Mouse (Mus musculus) G1E-ER4 (cell line): ENCODE measurements around the gene Atp10a. TPM values are rescaled to one million over a fixed set of nuclear protein-coding genes. Genes with fewer than 3 reads are reported as not detected.

Experiments
- GATA1 ChIP-seq: IDR thresholded peaks from one replicate; pipeline ENCODE4 v1.8.0; 2012; ENCODE audit warnings: low read length, inconsistent platforms
- polyA plus RNA-seq: library from polyadenylated mRNA; stranded (reverse); fragments of >175 nt; gene quantifications from 2 replicates; pipeline ENCODE4 v1.2.3, GENCODE M21; 2012

The Atp10a gene
- polyA plus RNA-seq, 1 experiment, result not detected

DNA sequence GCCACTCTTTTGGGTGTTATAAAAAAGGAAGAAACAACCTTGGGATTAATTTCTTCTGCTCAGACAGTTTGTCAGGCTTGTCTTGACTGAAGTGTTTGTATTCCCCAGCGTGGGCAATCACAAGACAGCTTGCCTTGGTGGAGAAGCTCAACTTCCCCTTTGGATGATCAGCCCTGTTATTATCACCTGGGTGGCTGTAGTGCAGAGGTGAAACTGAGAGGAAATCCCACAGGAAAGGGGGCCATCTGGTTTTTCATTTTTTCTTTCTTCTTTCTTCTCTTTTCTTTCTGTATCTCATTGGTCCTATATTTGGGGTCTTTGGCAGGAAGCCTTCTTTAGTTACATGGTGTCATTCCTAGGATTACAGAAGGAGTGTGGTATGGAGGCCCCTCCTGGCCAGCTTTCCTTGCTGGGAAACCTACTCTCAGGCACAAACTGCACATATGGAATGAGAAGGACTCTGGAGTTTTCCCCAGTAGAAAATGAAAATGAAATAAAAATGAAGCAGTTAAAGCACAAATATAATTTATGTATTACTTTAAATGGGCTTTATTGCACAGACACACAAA, 59.7 kb downstream of the Atp10a start:
- no peak for TF ChIP-seq GATA1

DNA sequence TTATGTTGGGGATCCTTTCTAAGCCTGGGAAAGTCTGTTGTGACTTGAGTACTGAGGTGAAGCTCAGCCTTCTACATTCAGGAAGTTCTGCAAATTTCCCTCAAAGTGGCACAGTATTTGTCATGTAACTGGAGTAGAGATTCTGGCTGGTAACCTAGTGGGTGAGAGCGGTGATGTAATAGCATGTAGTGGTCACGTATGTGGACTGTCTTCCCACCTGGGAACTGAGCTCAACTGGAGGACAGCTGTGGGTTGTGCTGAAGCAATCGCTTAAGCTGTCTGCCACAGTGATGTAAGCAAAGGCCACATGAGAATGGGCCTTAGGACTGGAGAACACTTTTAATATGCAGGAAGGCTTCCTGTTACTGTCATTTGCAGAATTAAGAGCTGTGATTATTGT, 60.7 kb downstream of the Atp10a start:
- TF ChIP-seq GATA1, result no peak

DNA sequence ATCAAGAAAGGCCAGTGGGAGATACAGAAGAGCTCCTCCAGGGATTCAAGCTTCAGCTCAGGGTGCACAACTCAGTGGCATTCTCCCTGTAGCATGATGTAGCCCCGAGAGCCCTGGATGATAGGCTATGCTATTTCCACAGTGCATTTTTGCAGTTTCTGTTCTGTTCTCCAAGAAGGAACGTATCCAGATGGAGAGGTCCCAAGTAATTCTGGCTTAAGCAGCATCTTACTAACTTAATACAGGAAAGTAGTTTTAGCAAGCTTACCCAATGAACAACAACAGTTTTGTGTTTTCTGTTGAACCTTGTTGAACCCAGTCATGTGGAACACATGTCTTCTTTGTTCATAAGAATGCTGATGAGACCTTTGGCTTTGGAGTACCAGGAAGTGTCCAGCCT, 62.6 kb downstream of the Atp10a start:
- no peak for TF ChIP-seq GATA1

DNA sequence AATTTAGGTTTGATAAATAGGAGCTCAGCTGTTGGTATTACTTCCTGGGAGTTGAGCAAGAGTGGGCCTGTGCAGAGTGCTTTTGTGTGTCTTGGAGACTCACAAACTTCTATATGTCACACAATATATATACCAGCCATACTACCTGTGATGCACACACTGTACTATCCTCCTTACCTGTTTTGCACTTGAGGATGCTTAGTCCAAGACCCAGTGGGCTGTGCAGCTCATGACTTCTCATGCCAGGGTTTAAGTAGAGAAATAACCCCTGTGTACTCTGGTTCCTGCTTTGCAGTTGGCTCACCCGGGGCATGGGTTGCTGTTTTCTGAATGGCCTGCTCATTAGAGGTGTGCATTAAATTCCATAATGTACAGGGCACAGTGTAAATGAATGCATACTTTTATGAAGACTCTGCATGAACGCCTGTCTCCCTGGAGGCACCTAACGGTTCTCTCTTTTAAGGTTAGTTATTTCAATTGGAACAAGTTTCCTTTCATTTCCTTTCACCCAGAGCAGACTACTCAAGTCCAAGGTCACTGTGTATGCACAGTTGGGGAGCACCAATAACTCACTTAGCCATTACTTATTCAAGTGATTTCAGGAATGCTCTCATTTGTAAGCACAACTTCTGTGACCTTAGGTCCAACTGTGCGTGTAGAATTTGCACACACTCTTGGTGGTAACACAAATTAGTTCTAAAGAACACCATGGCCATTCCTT, 63.4 kb downstream of the Atp10a start:
- no peak for TF ChIP-seq GATA1

DNA sequence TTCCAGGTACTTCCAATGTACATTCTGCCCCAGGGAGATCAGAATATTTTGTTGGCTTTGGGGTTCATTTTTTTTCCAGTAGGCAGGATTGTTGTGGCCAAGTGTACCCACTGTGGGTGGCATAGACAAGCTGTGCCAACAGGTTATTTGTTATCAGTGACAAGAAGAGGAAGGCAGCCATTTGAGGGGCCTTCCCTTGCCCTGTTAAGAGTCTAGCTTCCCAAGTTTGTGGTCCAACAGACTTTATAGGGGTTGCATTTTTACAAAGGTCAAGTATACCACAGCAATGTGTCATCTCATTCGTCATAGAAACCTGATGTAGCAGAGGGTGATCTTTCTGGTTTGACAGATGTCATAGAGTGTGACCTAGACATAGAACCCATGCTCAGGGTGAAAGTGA, 66.3 kb downstream of the Atp10a start:
- TF ChIP-seq GATA1, result no peak

DNA sequence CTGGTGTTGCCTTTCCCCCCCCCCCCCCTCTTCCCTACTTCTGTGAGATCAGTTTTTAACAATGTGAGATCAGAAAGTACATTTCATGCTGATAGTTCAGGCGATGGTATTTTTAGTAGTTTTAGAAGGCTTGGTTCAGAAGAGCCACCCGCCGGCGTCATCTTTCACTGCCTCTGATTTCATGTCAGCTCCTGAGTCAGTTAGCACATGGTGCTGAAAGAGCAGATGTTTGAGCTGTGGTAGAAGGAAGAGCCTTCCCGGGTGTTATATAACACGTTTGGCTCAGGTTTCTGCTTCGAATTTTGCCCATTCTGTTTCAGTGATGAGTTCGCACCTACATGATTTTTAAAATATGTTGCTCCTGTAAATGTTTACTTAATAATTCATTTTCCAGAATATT, 74.2 kb downstream of the Atp10a start:
- no peak for TF ChIP-seq GATA1

DNA sequence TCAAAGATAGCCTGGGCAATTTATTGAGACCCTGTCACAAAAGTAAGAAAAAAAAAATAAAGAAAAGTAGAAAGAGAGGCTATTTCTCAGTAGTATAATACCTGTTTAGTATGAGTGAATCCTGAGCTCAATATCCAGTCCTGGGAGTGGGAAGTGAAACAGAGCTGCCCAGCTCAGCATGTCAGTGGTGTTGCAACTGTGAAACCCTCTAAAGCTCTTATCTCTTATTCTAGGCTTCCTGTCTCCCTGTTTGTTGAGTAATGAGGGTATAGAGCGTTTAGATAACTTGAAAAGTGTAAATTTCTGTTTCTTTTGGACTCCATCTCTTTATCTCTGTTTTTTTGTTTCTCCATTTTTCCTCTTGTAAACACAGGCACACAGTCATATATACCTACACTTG, 74.9 kb downstream of the Atp10a start:
- TF ChIP-seq GATA1, result no peak

DNA sequence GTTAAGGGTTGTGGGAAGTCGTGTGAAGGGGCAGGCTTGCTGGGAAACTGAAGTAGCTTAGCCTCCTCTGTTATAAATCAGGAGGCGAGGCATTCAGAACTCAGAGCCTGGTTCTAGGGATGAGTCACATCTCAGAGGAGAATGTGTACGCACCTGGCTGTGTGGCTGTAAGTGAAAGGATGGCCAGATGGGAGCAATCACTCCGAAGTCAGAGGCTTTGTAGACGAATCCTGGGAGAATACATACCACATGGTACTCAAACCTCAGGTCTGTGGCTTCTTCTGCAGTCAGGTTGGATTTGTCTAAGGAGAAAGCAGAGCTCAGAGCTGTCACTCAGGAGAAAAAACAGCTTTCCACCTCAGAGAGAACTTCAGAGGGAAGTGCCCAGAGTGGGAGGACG, 76.4 kb downstream of the Atp10a start:
- TF ChIP-seq GATA1, result no peak

DNA sequence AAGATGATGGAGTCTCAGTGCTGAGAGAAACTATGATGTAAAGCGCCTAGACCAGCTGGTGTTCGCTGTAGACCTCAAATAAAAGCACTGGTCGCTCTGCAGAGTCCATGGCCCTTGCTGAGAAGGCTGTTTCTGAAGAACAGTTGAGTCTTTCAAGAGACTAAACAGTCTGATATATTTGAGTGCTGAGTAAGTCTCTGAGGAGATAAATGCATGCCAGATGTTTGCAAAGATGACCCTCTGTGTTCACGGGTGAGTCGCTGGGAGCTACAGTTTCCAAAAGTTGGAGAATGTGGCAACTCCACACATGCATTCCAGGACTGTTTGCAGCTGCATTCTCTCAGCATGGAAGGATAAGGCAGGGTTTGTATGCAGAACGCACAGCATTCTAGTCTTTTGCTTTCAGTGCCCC, 77.5 kb downstream of the Atp10a start:
- no peak for TF ChIP-seq GATA1

DNA sequence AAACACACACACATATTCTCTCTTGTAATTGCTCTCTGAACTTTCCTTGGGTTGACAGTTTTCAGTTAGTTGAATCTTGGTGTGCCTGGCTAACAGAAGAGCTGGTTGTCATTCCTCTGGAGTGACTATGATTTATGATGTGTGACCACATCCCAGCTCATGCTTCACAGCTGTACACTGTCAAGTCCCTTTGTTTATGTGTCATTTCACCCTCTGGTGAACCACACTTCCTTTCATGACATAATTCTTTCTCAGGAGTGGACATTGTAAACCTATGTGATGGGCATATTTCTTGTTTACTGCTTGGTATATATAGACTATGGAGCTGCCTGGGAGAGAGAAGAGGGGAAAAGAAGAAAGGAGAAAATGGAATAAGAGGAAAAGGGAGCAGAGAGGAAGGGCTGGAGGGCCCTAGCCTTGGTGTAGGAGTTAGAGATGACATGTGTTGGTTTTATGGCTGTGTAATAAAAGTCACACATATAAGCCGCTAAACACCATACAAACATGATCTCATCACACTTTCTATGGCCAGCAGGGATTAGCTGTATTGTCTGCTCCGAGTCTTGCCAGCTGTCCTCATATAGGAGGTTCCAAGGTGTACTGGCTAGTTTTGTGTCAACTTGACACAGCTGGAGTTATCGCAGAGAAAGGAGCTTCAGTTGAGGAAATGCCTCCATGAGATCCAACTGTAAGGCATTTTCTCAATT, 81.0 kb downstream of the Atp10a start:
- no peak for TF ChIP-seq GATA1

DNA sequence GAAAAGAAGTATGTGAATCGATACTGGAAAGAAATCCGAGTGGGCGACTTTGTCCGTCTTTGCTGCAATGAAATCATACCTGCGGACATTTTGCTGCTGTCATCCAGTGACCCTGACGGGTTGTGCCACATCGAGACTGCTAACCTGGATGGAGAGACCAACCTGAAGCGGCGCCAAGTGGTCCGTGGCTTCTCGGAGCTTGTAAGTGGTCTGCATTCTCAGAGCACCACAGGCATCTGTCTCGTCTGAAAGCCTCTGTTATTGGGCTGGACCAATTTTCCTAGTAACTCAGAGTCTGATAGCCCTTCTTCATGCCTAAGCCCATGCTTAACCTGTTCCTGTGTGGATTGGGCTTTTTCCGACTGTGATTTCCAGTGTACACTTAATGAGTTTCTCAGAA, 84.2 kb downstream of the Atp10a start:
- TF ChIP-seq GATA1, result no peak

DNA sequence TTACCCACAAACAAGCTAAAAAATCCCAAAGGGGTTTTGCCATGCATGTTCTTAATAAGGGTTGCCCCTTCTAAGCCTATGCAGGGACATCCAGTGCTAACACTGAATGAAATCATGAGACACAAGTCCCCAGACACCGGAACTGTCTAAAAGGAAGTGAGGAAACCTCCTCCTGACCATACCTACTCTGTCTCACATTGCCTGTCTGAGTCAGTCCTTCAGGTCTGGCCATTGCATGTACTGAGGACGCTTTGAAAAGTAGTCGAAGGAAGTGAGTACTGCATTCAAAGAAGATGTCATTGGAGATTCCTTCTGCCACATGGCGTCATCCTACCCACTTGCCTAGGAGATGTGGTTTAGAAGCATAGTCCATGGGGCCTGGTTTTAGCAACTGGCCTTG, 84.9 kb downstream of the Atp10a start:
- TF ChIP-seq GATA1, result no peak

DNA sequence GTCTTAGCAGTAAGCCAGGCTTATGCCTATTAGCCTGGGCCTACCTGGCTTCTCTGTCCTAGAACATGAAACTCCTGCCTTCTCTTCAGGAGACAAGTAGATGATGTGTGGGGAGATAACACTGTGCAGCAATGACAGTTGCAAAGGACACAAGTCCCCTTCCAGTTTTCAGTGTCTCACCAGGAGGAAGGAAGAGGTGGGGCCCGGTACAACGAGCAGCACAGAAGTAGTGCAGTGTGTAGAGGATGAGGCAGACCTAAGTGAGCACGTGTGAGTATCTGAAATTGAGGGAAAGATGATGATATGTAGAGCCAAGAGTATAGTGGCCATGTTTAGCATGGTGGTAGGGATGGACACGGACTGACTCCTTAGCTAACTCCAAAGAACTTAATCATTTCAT, 86.0 kb downstream of the Atp10a start:
- TF ChIP-seq GATA1, result no peak

DNA sequence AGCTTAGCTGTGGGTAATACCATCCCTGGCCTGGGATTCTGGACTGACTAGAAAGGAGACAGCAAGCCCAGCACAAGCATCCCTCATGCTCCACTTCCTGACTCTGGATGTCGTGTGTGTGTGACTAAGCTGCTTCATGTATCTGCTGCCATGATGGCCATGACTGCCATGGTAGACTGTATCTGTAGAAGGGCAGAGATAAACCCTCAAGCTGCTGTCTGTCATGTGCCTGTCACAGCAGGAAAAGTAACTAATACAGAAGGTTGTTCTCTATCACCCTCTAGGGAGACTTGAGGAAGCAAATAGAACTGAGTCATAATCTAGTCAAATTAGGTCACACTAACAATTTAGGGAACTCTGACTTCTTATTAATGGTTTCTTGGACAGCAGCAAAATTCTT, 86.7 kb downstream of the Atp10a start:
- TF ChIP-seq GATA1, result no peak

DNA sequence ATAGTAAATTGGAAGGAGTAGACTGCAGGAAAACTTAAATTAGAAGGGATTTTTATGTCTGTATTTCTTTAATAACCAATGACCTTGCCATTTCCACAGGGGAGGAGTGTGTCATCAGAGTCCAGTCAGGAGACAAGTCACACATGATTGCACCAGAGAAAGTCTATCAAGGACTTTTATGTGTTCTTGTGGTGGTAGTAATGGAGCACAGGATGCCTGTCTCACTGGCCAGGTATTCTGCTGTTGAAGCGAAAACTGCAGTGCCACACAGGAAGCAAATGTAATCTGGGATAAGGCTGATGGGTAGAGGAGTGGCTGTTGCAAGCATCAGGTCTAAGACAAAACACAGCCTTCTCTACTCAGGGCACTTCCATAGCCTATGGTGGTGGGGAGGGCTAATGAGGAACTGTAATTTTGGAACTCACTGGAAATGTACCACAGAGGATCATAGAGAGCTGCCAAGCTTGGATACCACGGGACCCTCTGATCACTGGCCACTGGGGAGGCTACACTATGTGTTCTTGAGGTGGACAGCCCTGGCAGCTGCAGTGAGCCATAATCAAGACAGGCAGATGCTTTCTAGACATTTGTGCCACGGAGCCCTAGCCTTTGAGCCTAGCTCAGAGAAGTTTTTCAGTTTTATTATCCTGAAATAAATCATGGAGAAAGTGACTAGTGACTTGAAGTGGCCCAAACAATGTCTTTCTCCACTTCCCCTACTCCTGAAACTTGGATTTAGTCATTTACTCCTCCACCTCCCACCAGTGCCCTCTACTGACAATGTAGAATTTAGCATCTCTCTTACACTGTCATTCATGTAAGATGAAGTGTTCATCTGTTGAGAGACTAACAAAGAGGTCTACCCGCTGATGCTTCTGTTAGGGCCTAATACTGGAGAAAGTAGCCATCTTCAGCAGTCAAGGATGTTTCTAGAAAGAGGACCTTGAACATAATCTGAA, 87.7 kb downstream of the Atp10a start:
- no peak for TF ChIP-seq GATA1

DNA sequence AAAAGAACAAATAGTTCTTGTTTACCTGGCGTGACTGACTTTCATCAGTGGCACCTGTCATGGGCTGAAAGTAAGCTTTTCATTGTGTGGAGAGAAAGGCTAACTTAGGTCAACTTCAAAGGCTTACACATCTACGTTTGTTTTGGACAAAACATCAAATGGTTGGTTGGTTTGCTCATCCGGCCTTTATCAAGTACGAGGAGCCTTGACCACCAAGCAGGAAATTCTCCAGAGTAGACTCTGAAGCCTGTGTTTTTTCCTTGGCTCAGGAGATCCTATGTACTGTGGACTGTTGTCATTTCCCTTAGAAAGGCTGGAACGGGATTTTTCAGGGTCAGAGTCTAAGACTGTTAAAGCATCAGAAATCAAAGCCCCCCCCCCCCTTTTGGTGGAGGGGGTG, 90.9 kb downstream of the Atp10a start:
- TF ChIP-seq GATA1, result no peak
